Mouse (Mus musculus): ENCODE results near the gene Ranbp6. TPM values are rescaled to one million over a fixed set of nuclear protein-coding genes. Genes with fewer than 3 reads are reported as not detected.
A peak's percentile ranks its signal among the peaks of the same experiment; 100 is the strongest.

Gene Ranbp6
- polyA plus RNA-seq, 1 experiment from 2014 or later = 46.4 TPM

DNA sequence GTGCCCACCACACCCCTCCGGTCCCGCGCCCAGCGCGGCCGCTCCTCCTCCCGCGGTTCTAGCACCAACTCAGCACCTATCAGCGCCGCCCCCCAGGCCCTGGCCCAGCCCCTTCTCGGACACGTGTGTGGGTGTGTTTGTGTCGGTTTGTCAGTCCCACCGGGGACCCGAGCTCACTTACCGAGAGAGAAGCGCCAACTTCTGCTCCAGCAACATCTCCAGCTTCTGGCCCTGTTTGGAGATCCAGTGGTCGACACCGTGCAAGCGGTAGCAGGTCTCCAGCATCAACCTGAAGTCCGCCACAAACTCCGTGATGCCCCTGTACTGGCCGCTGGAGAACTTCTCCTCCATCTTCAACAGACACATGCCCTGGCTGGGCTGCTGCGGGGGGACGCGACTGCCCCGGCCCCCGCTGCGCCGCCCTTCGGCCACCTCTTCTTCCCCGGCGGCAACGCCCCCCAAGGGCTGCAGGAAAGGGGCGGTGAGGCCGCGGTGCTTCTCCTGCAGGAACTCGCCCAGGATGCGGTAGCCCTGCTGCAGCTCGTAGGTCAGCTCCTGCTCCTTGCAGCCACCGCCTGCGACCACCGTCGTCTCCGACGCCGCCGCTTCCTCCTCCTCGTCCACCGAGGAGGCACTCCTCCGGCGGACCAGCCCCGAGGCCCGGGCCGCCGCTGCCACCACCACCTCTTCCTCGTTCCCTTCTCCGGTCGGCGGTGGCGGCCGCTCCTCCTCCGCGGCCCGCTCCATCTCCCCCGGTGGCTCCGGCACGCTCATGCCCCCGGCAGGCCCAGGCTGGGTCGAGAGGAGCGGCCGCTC is 7.5 kb downstream of the Ranbp6 start:
- Histone ChIP-seq H3K36me3 (peaks cover 13% of the 10 kb centered on the region), H3K9ac (replicated peaks) (peak overlapping the region; percentile 93), H3K27ac (peak overlapping the region; percentile 98), H3K4me3 (replicated peaks) (peak overlapping the region; percentile 96), H3K27me3 (no peaks in the 10 kb centered on the region), H3K4me2 (replicated peaks) (peak overlapping the region; percentile 98), H3K9me3 (no peaks in the 10 kb centered on the region), H3K4me1 (replicated peaks) (peaks cover 45% of the 10 kb centered on the region)
- ATAC-seq = peak; percentile 51
- under 1% methylated on average over 69 of the region's 72 CpGs for WGBS

DNA sequence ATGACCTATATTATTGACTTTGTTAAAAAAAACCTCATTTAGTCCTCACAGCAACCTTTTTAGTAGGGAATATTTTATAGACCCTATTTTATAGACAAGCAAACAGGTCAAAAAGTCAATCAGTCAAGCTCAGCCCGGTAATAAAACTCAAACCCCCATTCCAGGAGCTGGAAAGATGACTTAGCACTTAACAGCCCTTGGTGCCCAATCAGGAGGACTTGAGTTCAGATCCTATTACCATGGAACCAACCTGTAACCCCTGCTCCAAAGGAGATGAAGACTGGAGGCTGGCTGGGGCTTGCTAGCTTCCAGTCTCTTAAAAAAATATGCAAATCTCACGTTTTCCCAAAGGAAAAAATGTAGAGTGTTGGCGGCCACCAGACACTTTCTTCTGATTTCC is 8.8 kb downstream of the Ranbp6 start:
- 42% methylated on average over 3 of the region's 3 CpGs for WGBS
- peak overlapping the region; percentile 11; the same call in 1 of the 2 replicates for H3K9ac ChIP-seq (replicated peaks)
- H3K4me3 ChIP-seq (replicated peaks) = peak overlapping the region; percentile 96

DNA sequence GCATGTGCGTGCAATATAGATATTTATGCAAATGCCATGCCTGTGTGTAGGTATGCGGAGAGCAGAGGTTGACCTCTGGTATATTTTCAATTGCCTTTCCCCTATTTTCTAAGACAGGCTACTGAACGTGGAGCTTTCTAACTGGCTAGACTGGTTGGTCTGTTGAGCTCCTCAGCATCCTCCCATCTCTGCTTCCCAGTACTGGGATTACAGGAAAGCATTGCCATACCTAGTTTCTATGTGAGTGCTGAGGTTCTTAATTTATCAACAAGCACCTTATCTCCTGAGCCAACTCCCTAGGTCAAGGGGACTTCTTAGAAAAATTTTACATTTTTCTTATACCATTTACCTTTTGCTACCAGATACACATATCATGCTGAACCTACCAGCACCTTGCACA is 15.4 kb downstream of the Ranbp6 start:
- ATAC-seq = no peak

More for the DNA sequence above, 8.8 kb downstream of the Ranbp6 start:
- ATAC-seq = no peak
- H3K9me3 ChIP-seq = no peaks in the 10 kb centered on the region
- peaks cover under 1% of the 10 kb centered on the region for H3K36me3 ChIP-seq
- H3K27ac ChIP-seq = no peak overlapping the region
- H3K27me3 ChIP-seq = no peaks in the 10 kb centered on the region
- H3K4me2 ChIP-seq (replicated peaks) = peak overlapping the region; percentile 98
- H3K4me1 ChIP-seq (replicated peaks) = peaks cover 32% of the 10 kb centered on the region

DNA sequence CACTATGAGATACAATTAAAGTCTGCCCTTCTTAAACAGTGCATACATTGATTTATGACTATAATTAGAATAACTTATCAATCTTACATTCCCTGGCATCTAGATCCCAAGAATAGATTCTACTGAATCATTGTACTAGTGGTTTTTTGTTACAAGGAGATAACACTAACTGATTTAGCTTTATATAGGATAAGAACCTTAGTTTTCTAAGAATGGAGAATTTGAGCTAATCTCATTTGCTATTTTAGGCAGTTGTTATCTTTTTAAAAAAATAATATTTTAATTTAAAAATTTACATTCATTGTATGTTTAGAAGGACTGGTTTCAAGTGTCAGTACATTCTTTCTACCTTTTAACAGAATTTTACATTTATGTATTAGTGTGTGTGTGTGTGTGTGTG is 24.8 kb downstream of the Ranbp6 start:
- H3K4me3 ChIP-seq (replicated peaks) = no peak overlapping the region
- ATAC-seq = no peak

More for the DNA sequence above, 15.4 kb downstream of the Ranbp6 start:
- Histone ChIP-seq H3K4me2 (replicated peaks) (no peak overlapping the region), H3K4me1 (replicated peaks) (peaks cover 7% of the 10 kb centered on the region), H3K9ac (replicated peaks) (no peak overlapping the region), H3K27ac (no peak overlapping the region), H3K4me3 (replicated peaks) (no peak overlapping the region), H3K27me3 (no peaks in the 10 kb centered on the region), H3K9me3 (no peaks in the 10 kb centered on the region), H3K36me3 (no peaks in the 10 kb centered on the region)
- 81% methylated on average over 3 of the region's 3 CpGs for WGBS

DNA sequence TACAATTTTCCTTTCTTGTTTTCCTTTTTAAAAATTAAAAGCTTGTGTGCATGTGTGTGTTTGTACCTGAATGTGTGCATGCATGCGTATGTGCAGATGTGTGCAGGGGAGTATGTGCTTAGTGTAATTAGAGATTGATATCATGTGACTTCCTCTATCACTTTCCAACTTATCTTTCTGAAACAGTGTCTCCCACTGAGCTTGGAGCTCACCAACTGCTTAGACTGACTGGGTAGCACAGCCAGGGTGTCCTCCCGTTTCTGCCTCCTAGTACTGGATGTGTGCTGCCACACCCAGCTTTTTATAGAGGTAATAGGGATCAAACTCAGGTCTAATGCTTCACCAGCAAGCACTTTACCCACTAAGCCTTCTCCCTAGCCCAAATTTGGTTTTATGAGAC is 29.9 kb downstream of the Ranbp6 start:
- no peaks in the 10 kb centered on the region for H3K4me1 ChIP-seq (replicated peaks)
- WGBS = 95% methylated on average over 2 of the region's 2 CpGs
- ATAC-seq = no peak
- peaks cover 9% of the 10 kb centered on the region; the same call in 1 of the 2 replicates for H3K36me3 ChIP-seq
- H3K4me2 ChIP-seq (replicated peaks) = no peak overlapping the region
- no peak overlapping the region for H3K27ac ChIP-seq
- H3K9me3 ChIP-seq = no peaks in the 10 kb centered on the region
- H3K4me3 ChIP-seq (replicated peaks) = no peak overlapping the region
- no peak overlapping the region for H3K9ac ChIP-seq (replicated peaks)
- H3K27me3 ChIP-seq = no peaks in the 10 kb centered on the region

More for the DNA sequence above, 24.8 kb downstream of the Ranbp6 start:
- Histone ChIP-seq H3K4me1 (replicated peaks) (no peaks in the 10 kb centered on the region), H3K27ac (no peak overlapping the region), H3K9ac (replicated peaks) (no peak overlapping the region), H3K4me2 (replicated peaks) (no peak overlapping the region), H3K9me3 (no peaks in the 10 kb centered on the region), H3K36me3 (peaks cover 9% of the 10 kb centered on the region; the same call in 1 of the 2 replicates), H3K27me3 (no peaks in the 10 kb centered on the region)

Other genes starting within 250 kb of the Ranbp6 start
- 7.6 and 7.9 TPM in 2 replicates for gene Ermp1, start 164.6 kb downstream of the Ranbp6 start, polyA plus RNA-seq (2015; fragmentation: Nextera tagmentation; extraction: Ambion mirVana)
- not detected in 2 replicates for gene Mlana, start 115.2 kb downstream of the Ranbp6 start, polyA plus RNA-seq (2015; fragmentation: Nextera tagmentation; extraction: Ambion mirVana)
- 7.6 and 7.7 TPM in 2 replicates for gene 9930021J03Rik, start 7.0 kb downstream of the Ranbp6 start, polyA plus RNA-seq (2015; fragmentation: Nextera tagmentation; extraction: Ambion mirVana)
- 0.22 and 0.68 TPM in 2 replicates for gene Il33, start 112.1 kb upstream of the Ranbp6 start, polyA plus RNA-seq (2015; fragmentation: Nextera tagmentation; extraction: Ambion mirVana)
- not detected in 2 replicates for gene Trpd52l3, start 190.8 kb upstream of the Ranbp6 start, polyA plus RNA-seq (2015; fragmentation: Nextera tagmentation; extraction: Ambion mirVana)
- gene Uhrf2, start 217.5 kb upstream of the Ranbp6 start, polyA plus RNA-seq (2015; fragmentation: Nextera tagmentation; extraction: Ambion mirVana) = 67.7 and 70.6 TPM in 2 replicates